Mouse (Mus musculus): Measurements from ENCODE around the gene Hdgfl3. TPM values are rescaled to one million over a fixed set of nuclear protein-coding genes. Genes with fewer than 3 reads are reported as not detected.
A peak's percentile ranks its signal among the peaks of the same experiment; 100 is the strongest.

Hdgfl3 gene
- total and polyA plus RNA-seq, 3 experiments: 0.16 TPM; not detected in 2

GRCm38 (mm10) chr7:81872493-81873013, 61.7 kb downstream of the Hdgfl3 start:
- TF ChIP-seq GATA2 (IDR thresholded peaks at IDR 0.05; ENCODE audit: borderline replicate concordance, low read depth, low read length) (no peak), CTCF (IDR thresholded peaks at IDR 0.05; ENCODE audit: low read depth, low read length) (no peak), TAL1 (conservative IDR thresholded peaks at IDR 0.05; ENCODE audit: low read depth, low read length) (no peak), GATA1 (IDR thresholded peaks at IDR 0.05; ENCODE audit: borderline replicate concordance, low read length) (no peak), POLR2AphosphoS5 (IDR thresholded peaks at IDR 0.05; ENCODE audit: insufficient replicate concordance, low read depth, low read length) (no peak)
- H3K36me3 ChIP-seq (replicated peaks): no peaks in the 10 kb centered on the region
- no peak for ATAC-seq (ENCODE audit: extremely low read depth, insufficient number of reproducible peaks, low FRiP score, poor library complexity, severe bottlenecking)

GRCm38 (mm10) chr7:81868158-81868557, 66.1 kb downstream of the Hdgfl3 start:
- ATAC-seq (ENCODE audit: extremely low read depth, insufficient number of reproducible peaks, low FRiP score, poor library complexity, severe bottlenecking) (peak; percentile 57), DNase-seq (ENCODE audit: low spot score) (peak; percentile 65)
- Histone ChIP-seq H3K4me3 (ENCODE audit: low read depth, low read length) (no peak overlapping the region), H3K9me3 (replicated peaks) (no peaks in the 10 kb centered on the region), H3K27me3 (ENCODE audit: insufficient read depth, low read length) (peaks cover 15% of the 10 kb centered on the region; the same call in 1 of the 2 replicates), H3K36me3 (replicated peaks) (no peaks in the 10 kb centered on the region), H3K4me1 (ENCODE audit: insufficient read depth, low read depth, low read length) (peaks cover 11% of the 10 kb centered on the region)
- TF ChIP-seq TAL1 (conservative IDR thresholded peaks at IDR 0.05; ENCODE audit: low read depth, low read length) (no peak), GATA1 (IDR thresholded peaks at IDR 0.05; ENCODE audit: borderline replicate concordance, low read length) (no peak), GATA2 (IDR thresholded peaks at IDR 0.05; ENCODE audit: borderline replicate concordance, low read depth, low read length) (no peak), CTCF (IDR thresholded peaks at IDR 0.05; ENCODE audit: low read depth, low read length) (peak; percentile 91), POLR2AphosphoS5 (IDR thresholded peaks at IDR 0.05; ENCODE audit: insufficient replicate concordance, low read depth, low read length) (no peak)

More at GRCm38 (mm10) chr7:81872493-81873013, 61.7 kb downstream of the Hdgfl3 start:
- no peaks in the 10 kb centered on the region for H3K9me3 ChIP-seq (replicated peaks)
- DNase-seq (ENCODE audit: low spot score): no peak
- no peaks in the 10 kb centered on the region for H3K4me1 ChIP-seq (ENCODE audit: insufficient read depth, low read depth, low read length)
- H3K4me3 ChIP-seq (ENCODE audit: low read depth, low read length): no peak overlapping the region
- peaks cover 6% of the 10 kb centered on the region; the same call in 1 of the 2 replicates for H3K27me3 ChIP-seq (ENCODE audit: insufficient read depth, low read length)

- Histone ChIP-seq H3K9me3 (replicated peaks) (no peaks in the 10 kb centered on the region), H3K4me3 (ENCODE audit: low read depth, low read length) (no peak overlapping the region), H3K4me1 (ENCODE audit: insufficient read depth, low read depth, low read length) (peaks cover 11% of the 10 kb centered on the region), H3K36me3 (replicated peaks) (no peaks in the 10 kb centered on the region), H3K27me3 (ENCODE audit: insufficient read depth, low read length) (peaks cover 18% of the 10 kb centered on the region; the same call in 1 of the 2 replicates)
- no peak for TF ChIP-seq CTCF (IDR thresholded peaks at IDR 0.05; ENCODE audit: low read depth, low read length)
- TF ChIP-seq GATA1 (IDR thresholded peaks at IDR 0.05; ENCODE audit: borderline replicate concordance, low read length): no peak
- no peak for TF ChIP-seq TAL1 (conservative IDR thresholded peaks at IDR 0.05; ENCODE audit: low read depth, low read length)
- no peak for TF ChIP-seq GATA2 (IDR thresholded peaks at IDR 0.05; ENCODE audit: borderline replicate concordance, low read depth, low read length)
- TF ChIP-seq POLR2AphosphoS5 (IDR thresholded peaks at IDR 0.05; ENCODE audit: insufficient replicate concordance, low read depth, low read length): no peak
- ATAC-seq (ENCODE audit: extremely low read depth, insufficient number of reproducible peaks, low FRiP score, poor library complexity, severe bottlenecking) (no peak), DNase-seq (ENCODE audit: low spot score) (no peak)
Observed at GRCm38 (mm10) chr7:81867231-81867930, 66.9 kb downstream of the Hdgfl3 start.

GRCm38 (mm10) chr7:81865937-81866336, 68.3 kb downstream of the Hdgfl3 start:
- Histone ChIP-seq H3K4me1 (ENCODE audit: insufficient read depth, low read depth, low read length) (peaks cover 11% of the 10 kb centered on the region), H3K27me3 (ENCODE audit: insufficient read depth, low read length) (peaks cover 14% of the 10 kb centered on the region; the same call in 1 of the 2 replicates), H3K9me3 (replicated peaks) (no peaks in the 10 kb centered on the region), H3K36me3 (replicated peaks) (no peaks in the 10 kb centered on the region), H3K4me3 (ENCODE audit: low read depth, low read length) (no peak overlapping the region)
- no peak for TF ChIP-seq GATA2 (IDR thresholded peaks at IDR 0.05; ENCODE audit: borderline replicate concordance, low read depth, low read length)
- no peak for TF ChIP-seq TAL1 (conservative IDR thresholded peaks at IDR 0.05; ENCODE audit: low read depth, low read length)
- TF ChIP-seq CTCF (IDR thresholded peaks at IDR 0.05; ENCODE audit: low read depth, low read length): no peak
- TF ChIP-seq POLR2AphosphoS5 (IDR thresholded peaks at IDR 0.05; ENCODE audit: insufficient replicate concordance, low read depth, low read length): no peak
- no peak for TF ChIP-seq GATA1 (IDR thresholded peaks at IDR 0.05; ENCODE audit: borderline replicate concordance, low read length)
- DNase-seq (ENCODE audit: low spot score) (no peak), ATAC-seq (ENCODE audit: extremely low read depth, insufficient number of reproducible peaks, low FRiP score, poor library complexity, severe bottlenecking) (no peak)

GRCm38 (mm10) chr7:81864552-81864951, 69.7 kb downstream of the Hdgfl3 start:
- Histone ChIP-seq H3K9me3 (replicated peaks) (no peaks in the 10 kb centered on the region), H3K4me1 (ENCODE audit: insufficient read depth, low read depth, low read length) (peaks cover 11% of the 10 kb centered on the region), H3K27me3 (ENCODE audit: insufficient read depth, low read length) (peaks cover 17% of the 10 kb centered on the region), H3K36me3 (replicated peaks) (no peaks in the 10 kb centered on the region), H3K4me3 (ENCODE audit: low read depth, low read length) (no peak overlapping the region; the same call in 1 of the 2 replicates)
- ATAC-seq (ENCODE audit: extremely low read depth, insufficient number of reproducible peaks, low FRiP score, poor library complexity, severe bottlenecking): no peak
- no peak for TF ChIP-seq POLR2AphosphoS5 (IDR thresholded peaks at IDR 0.05; ENCODE audit: insufficient replicate concordance, low read depth, low read length)
- TF ChIP-seq GATA2 (IDR thresholded peaks at IDR 0.05; ENCODE audit: borderline replicate concordance, low read depth, low read length): no peak
- no peak for TF ChIP-seq TAL1 (conservative IDR thresholded peaks at IDR 0.05; ENCODE audit: low read depth, low read length)
- TF ChIP-seq GATA1 (IDR thresholded peaks at IDR 0.05; ENCODE audit: borderline replicate concordance, low read length): no peak
- TF ChIP-seq CTCF (IDR thresholded peaks at IDR 0.05; ENCODE audit: low read depth, low read length): no peak
- no peak for DNase-seq (ENCODE audit: low spot score)

Measured in G1E (cell line).